Mouse (Mus musculus) erythroblast, embryonic 14.5 days (primary cell): ENCODE measurements around the gene Sema3f.

Source experiments
- GATA1 ChIP-seq: IDR thresholded peaks from 2 replicates; pipeline ENCODE4 v1.6.1; 2012; ENCODE audit warnings: low read length, inconsistent platforms, mixed read lengths
- TAL1 ChIP-seq: IDR thresholded peaks from 3 replicates; pipeline ENCODE4 v1.6.1; 2012; ENCODE audit warnings: low read length, inconsistent platforms, mixed read lengths

DNA sequence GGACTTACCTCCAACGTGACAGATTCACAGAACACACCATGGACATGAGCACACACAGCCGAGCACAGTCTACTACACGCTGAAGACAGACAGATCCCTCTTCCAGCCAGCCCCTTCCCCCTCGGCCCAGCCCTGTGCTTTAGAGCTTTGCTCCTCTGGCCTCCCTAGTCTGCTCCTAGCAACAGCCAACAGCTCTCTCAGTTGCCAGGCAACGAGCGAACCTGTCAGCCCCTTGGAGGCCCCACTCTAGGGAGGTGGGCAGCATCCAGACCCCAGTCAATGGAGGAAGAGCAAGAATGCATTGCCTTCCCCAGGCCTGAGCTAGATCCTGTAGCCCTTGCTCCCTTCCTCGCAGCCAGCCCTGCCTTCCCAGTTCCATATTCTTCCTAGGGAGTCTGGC lies 73.2 kb downstream of the Sema3f start:
- TF ChIP-seq GATA1 (no peak), TAL1 (no peak)
